Mouse (Mus musculus) myocyte (in vitro differentiated cells): ENCODE measurements at regions not wholly inside any gene's neighbourhood (a gene's known extent, or its start where the extent isn't known, plus 50 kb on each side); places are given as distances from the start of the nearest gene placed in this dataset.
"Not testable (repeated sequence)": the region's sequence is repeated elsewhere in the genome, so short reads cannot be mapped to it uniquely, and the experiment has no call there.

Experiments used
- H3K27me3 ChIP-seq: one replicate; pipeline ENCODE4 v1.6.1; 2011; ENCODE audit not compliant: control insufficient read depth, insufficient read depth, insufficient read length
- H3K36me3 ChIP-seq: one replicate; pipeline ENCODE4 v1.6.1; 2011; ENCODE audit not compliant: control insufficient read depth, insufficient read depth
- H3K4me2 ChIP-seq: one replicate; pipeline ENCODE4 v1.6.1; 2011; ENCODE audit warnings: low read depth, control low read depth
- H3K4me3 ChIP-seq: one replicate; pipeline ENCODE4 v1.5.1; 2011; ENCODE audit warnings: mild to moderate bottlenecking, control low read depth, moderate library complexity
- H3K79me2 ChIP-seq: one replicate; pipeline ENCODE4 v1.6.1; 2011; ENCODE audit not compliant: control insufficient read depth, insufficient read depth
- H3ac ChIP-seq: one replicate; pipeline ENCODE4 v1.6.1; 2011; ENCODE audit not compliant: control insufficient read depth, insufficient read length
- CEBPB ChIP-seq: IDR thresholded peaks from 2 replicates; pipeline ENCODE4 v1.6.1; 2011; ENCODE audit warnings: mild to moderate bottlenecking, moderate library complexity; ENCODE audit not compliant: poor library complexity, insufficient read depth, severe bottlenecking
- E2F4 ChIP-seq: IDR thresholded peaks from one replicate; pipeline ENCODE4 v1.6.1; 2011; ENCODE audit warnings: mild to moderate bottlenecking, control low read depth, moderate library complexity; ENCODE audit not compliant: insufficient read depth
- MAX ChIP-seq: IDR thresholded peaks from one replicate; pipeline ENCODE4 v1.6.1; 2011; ENCODE audit warnings: low read depth, mild to moderate bottlenecking, control low read depth
- MYOD1 ChIP-seq, 3 experiments: IDR thresholded peaks; one replicate each; pipeline ENCODE4 v1.6.1; 2011; ENCODE audit warnings: control low read depth in 2 of 3, low read depth in 2 of 3, mild to moderate bottlenecking in 2 of 3, moderate library complexity in 1 of 3; ENCODE audit not compliant: insufficient read length in 2 of 3, control insufficient read depth in 1 of 3
- MYOG ChIP-seq, 3 experiments: IDR thresholded peaks; one replicate each; pipeline ENCODE4 v1.6.1; 2011; ENCODE audit warnings: control low read depth in 2 of 3, low read depth in 2 of 3, mild to moderate bottlenecking in 2 of 3; ENCODE audit not compliant: insufficient read length in 2 of 3, control insufficient read depth in 1 of 3, insufficient read depth in 1 of 3
- POLR2A ChIP-seq: IDR thresholded peaks from one replicate; pipeline ENCODE4 v1.6.1; 2011; ENCODE audit warnings: low read depth, mild to moderate bottlenecking, control low read depth, moderate library complexity; ENCODE audit not compliant: insufficient read length
- POLR2AphosphoS2 ChIP-seq: IDR thresholded peaks from one replicate; pipeline ENCODE4 v1.6.1; 2011; ENCODE audit warnings: low read depth, control low read depth; ENCODE audit not compliant: insufficient read length
- REST ChIP-seq: IDR thresholded peaks from one replicate; pipeline ENCODE4 v1.6.1; 2011; ENCODE audit warnings: mild to moderate bottlenecking, control low read depth, moderate library complexity; ENCODE audit not compliant: insufficient read depth, insufficient read length
- SRF ChIP-seq: IDR thresholded peaks from one replicate; pipeline ENCODE4 v1.6.1; 2011; ENCODE audit warnings: low read depth; ENCODE audit not compliant: control insufficient read depth, insufficient read length
- TCF12 ChIP-seq: IDR thresholded peaks from one replicate; pipeline ENCODE4 v1.6.1; 2011; ENCODE audit warnings: mild to moderate bottlenecking, control low read depth; ENCODE audit not compliant: poor library complexity, insufficient read depth, severe bottlenecking
- TCF3 ChIP-seq: IDR thresholded peaks from one replicate; pipeline ENCODE4 v1.6.1; 2011; ENCODE audit warnings: low read depth, control low read depth; ENCODE audit not compliant: insufficient read length
- USF1 ChIP-seq: IDR thresholded peaks from one replicate; pipeline ENCODE4 v1.6.1; 2011; ENCODE audit warnings: low read depth, mild to moderate bottlenecking, control low read depth, moderate library complexity

DNA sequence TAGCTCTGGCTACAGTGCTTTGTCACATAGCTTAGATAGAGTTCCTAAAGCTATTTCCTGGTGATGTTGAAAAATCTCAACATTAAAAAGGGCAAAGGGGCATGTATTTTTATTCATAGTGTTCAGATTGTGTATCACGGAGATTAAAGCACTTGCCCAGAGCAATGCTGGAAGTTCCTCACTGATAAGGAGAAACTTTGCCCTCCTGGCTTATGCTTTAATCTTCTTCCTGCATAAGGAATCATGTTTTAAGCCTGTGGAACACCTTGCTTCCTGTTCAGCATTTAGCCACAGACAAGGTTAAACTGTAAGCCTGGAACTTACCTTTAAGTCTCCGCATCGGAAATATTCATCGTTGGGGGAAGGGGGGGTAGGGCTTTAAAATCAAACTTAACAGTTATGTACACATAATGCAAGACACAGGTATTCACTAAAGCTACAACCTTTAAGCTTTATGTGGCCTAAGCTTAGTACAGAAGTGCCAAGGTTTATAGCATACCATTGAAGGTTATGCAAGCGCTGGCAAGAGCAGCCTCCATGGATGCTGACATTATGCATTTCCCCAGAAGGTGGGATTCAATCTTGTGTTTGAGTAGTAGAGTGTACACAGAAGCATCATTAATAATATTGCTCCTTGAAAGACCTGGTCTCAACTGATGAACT, 655.5 kb upstream of the Adam24 start:
- H3K79me2 ChIP-seq, result no peaks in the 10 kb centered on the region
- H3K4me2 ChIP-seq, result no peak overlapping the region
- no peak overlapping the region for H3K4me3 ChIP-seq
- no peak overlapping the region for H3ac ChIP-seq
- TF ChIP-seq TCF12, result no peak
- TF ChIP-seq MYOD1 (IDR thresholded peaks at IDR 0.05; ENCODE audit: control insufficient read depth in 1 of 3, insufficient read length in 2 of 3, low read depth in 2 of 3), result no peak
- TF ChIP-seq MAX, result no peak
- TF ChIP-seq MYOG (IDR thresholded peaks at IDR 0.05; ENCODE audit: control insufficient read depth in 1 of 3, insufficient read depth in 1 of 3, insufficient read length in 2 of 3, low read depth in 2 of 3), result no peak
- no peak for TF ChIP-seq SRF
- no peak for TF ChIP-seq CEBPB
- H3K36me3 ChIP-seq, result no peaks in the 10 kb centered on the region
- H3K27me3 ChIP-seq, result no peaks in the 10 kb centered on the region

DNA sequence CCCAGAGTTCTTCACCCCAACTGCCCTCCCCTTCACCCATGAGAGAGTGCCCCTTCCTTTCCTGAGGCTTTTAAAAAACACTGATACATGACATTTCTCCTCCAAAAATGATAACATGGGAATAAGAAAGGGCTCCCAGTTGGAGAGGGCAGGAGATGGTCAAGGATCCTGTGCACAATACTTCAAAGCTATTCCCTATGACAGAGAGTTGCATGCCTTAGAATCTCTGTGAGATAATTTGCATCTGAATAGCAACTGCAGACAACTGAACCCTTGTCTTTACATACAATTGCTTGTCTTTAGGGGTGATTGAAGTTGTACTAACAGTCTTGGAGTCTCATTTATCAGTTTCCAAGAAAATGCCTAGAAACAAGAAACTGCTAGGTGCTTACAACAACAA, 610.7 kb upstream of the Adam24 start:
- TF ChIP-seq POLR2A (no peak), E2F4 (no peak), CEBPB (no peak), TCF3 (no peak), REST (no peak), USF1 (no peak), MYOD1 (IDR thresholded peaks at IDR 0.05; ENCODE audit: control insufficient read depth in 1 of 3, insufficient read length in 2 of 3, low read depth in 2 of 3) (no peak), MAX (no peak)
- Histone ChIP-seq H3K4me2 (no peak overlapping the region), H3K36me3 (no peaks in the 10 kb centered on the region), H3K27me3 (no peaks in the 10 kb centered on the region), H3K4me3 (no peak overlapping the region), H3ac (no peak overlapping the region), H3K79me2 (no peaks in the 10 kb centered on the region)

DNA sequence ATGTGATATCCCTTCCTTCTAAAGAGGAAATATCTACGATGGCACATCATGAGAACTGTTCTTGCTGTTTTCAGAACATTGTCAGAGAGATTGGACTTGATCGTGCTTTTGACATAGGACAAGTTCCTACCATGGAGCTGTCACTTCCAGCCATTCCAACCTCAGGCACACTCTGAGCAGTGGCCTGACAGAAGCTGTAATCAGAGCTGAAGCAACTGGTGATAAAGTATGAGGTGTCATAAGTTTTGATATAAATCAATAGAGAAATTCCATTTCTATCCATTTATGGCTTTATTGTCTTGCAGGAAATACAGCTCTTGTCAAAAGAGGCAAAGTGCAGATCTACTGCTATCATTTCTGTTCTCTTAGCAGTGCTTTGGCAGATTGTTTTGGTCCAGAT, 603.7 kb upstream of the Adam24 start:
- H3K36me3 ChIP-seq, result no peaks in the 10 kb centered on the region
- no peak overlapping the region for H3K4me3 ChIP-seq
- H3K27me3 ChIP-seq, result no peaks in the 10 kb centered on the region
- no peak overlapping the region for H3ac ChIP-seq
- H3K79me2 ChIP-seq, result no peaks in the 10 kb centered on the region
- TF ChIP-seq MYOD1 (IDR thresholded peaks at IDR 0.05; ENCODE audit: control insufficient read depth in 1 of 3, insufficient read length in 2 of 3, low read depth in 2 of 3) (no peak), MAX (no peak), REST (no peak), USF1 (no peak), TCF3 (no peak), E2F4 (no peak), POLR2AphosphoS2 (no peak), CEBPB (no peak), TCF12 (no peak), MYOG (IDR thresholded peaks at IDR 0.05; ENCODE audit: control insufficient read depth in 1 of 3, insufficient read depth in 1 of 3, insufficient read length in 2 of 3, low read depth in 2 of 3) (no peak), SRF (no peak), POLR2A (no peak)
- no peak overlapping the region for H3K4me2 ChIP-seq

DNA sequence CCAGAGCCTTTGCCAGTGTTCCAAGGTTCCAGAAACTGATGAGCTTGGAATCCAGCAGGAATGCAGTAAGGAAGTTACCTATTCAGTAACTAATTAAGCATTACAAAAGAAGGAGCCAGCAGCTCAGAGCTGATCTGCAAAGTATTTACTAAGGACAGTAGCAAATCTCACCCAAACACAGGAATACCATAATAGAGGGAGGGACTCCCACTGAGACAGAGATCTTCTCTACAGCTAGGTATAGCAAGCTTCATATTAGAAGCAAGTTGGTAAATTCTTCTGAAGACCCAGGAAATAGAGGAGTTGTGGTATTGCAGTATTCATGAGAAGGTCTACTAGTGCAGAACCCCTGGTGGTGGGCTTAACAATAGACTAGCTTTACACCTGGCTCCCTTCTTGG, 593.9 kb upstream of the Adam24 start:
- H3K4me2 ChIP-seq, H3K79me2 ChIP-seq, H3K4me3 ChIP-seq, H3K36me3 ChIP-seq, H3K27me3 ChIP-seq, H3ac ChIP-seq: not testable (repeated sequence)

DNA sequence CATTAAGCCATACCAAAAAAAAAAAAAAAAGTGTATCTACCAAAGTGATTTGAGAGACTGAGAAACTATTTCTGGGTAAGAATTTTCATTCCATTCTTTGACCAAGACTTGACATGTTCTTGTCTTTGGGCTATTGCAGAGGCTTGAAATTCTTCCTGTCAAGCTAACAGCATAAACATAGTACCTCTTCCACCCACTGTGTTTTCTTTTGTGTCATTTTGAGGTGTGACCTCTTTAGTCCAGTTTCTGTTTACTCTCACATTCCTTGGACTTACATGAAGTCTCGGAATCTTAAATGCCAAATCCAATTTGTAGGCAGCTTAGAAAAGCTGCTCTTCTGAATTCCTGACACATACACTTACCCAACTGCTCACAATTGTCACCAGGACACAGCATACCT, 590.7 kb upstream of the Adam24 start:
- Histone ChIP-seq H3K36me3 (no peaks in the 10 kb centered on the region), H3ac (no peak overlapping the region), H3K27me3 (no peaks in the 10 kb centered on the region), H3K4me3 (no peak overlapping the region), H3K4me2 (no peak overlapping the region), H3K79me2 (no peaks in the 10 kb centered on the region)
- TF ChIP-seq MAX (no peak), MYOG (IDR thresholded peaks at IDR 0.05; ENCODE audit: control insufficient read depth in 1 of 3, insufficient read depth in 1 of 3, insufficient read length in 2 of 3, low read depth in 2 of 3) (no peak), USF1 (no peak), MYOD1 (IDR thresholded peaks at IDR 0.05; ENCODE audit: control insufficient read depth in 1 of 3, insufficient read length in 2 of 3, low read depth in 2 of 3) (no peak), TCF12 (no peak), SRF (no peak)
